Mouse (Mus musculus) forebrain, embryonic 14.5 days (tissue): ENCODE data around the gene Ambra1. TPM values are rescaled to one million over a fixed set of nuclear protein-coding genes. Genes with fewer than 3 reads are reported as not detected.
A peak's percentile ranks its signal among the peaks of the same experiment; 100 is the strongest.

Source experiments
- ATAC-seq: fragments of 200-750 bp; cut with Nextera tagmentation; 2 replicates; pipeline ENCODE4 v1.8.0; 2017; ENCODE audit warnings: mild to moderate bottlenecking, moderate library complexity
- DNase-seq: peaks from one replicate; pipeline ENCODE4 v3.0.0-alpha.2; 2015; ENCODE audit warnings: low spot score
- H3K27ac ChIP-seq: fragments of 300-500 bp; sonication (generic); 2 replicates; pipeline ENCODE4 v1.5.1; 2014; ENCODE audit warnings: low read depth, mild to moderate bottlenecking, control low read depth, low read length, moderate library complexity
- H3K27me3 ChIP-seq: fragments of 300-500 bp; sonication (generic); replicated peaks from 2 replicates; pipeline ENCODE4 v1.6.1; 2014; ENCODE audit warnings: low read length, control low read depth, mixed read lengths; ENCODE audit not compliant: control insufficient read depth, insufficient read depth
- H3K36me3 ChIP-seq: fragments of 300-500 bp; sonication (generic); 2 replicates; pipeline ENCODE4 v1.6.1; 2014; ENCODE audit warnings: low read length, control low read depth; ENCODE audit not compliant: control insufficient read depth, insufficient read depth
- H3K4me1 ChIP-seq: fragments of 300-500 bp; sonication (generic); 2 replicates; pipeline ENCODE4 v1.6.1; 2014; ENCODE audit warnings: antibody characterized with exemption, low read length, control low read depth; ENCODE audit not compliant: control insufficient read depth, insufficient read depth
- H3K4me2 ChIP-seq: fragments of 300-500 bp; sonication (generic); 2 replicates; pipeline ENCODE4 v1.6.1; 2014; ENCODE audit warnings: mild to moderate bottlenecking, control low read depth, low read length
- H3K4me3 ChIP-seq: fragments of 300-500 bp; sonication (generic); 2 replicates; pipeline ENCODE4 v1.5.1; 2014; ENCODE audit warnings: low read depth, low read length, control low read depth
- H3K9ac ChIP-seq: fragments of 300-500 bp; sonication (generic); 2 replicates; pipeline ENCODE4 v1.6.1; 2014; ENCODE audit warnings: mild to moderate bottlenecking, low read length, control low read depth, moderate library complexity
- H3K9me3 ChIP-seq: fragments of 300-500 bp; sonication (generic); replicated peaks from 2 replicates; pipeline ENCODE4 v1.6.1; 2016; ENCODE audit warnings: low read length, control low read depth, mixed read lengths; ENCODE audit not compliant: control insufficient read depth
- WGBS: fragments of 180-500 bp; shearing (Covaris S2); extraction: QIAGEN DNeasy Blood & Tissue Kit; methylation state at CpG from one replicate; pipeline ENCODE4 v1.1.7; 2014; 5-methylcytosine and 5-hydroxymethylcytosine counted together
- polyA plus RNA-seq: library from polyadenylated mRNA; unstranded; fragments of >200 nt; fragmentation: Nextera tagmentation; extraction: Ambion mirVana; gene quantifications from 2 replicates; pipeline ENCODE4 v1.2.1, GENCODE M21; 2014

Gene Ambra1
- polyA plus RNA-seq, 1 experiment from 2014 or later, result 14.8 TPM

DNA sequence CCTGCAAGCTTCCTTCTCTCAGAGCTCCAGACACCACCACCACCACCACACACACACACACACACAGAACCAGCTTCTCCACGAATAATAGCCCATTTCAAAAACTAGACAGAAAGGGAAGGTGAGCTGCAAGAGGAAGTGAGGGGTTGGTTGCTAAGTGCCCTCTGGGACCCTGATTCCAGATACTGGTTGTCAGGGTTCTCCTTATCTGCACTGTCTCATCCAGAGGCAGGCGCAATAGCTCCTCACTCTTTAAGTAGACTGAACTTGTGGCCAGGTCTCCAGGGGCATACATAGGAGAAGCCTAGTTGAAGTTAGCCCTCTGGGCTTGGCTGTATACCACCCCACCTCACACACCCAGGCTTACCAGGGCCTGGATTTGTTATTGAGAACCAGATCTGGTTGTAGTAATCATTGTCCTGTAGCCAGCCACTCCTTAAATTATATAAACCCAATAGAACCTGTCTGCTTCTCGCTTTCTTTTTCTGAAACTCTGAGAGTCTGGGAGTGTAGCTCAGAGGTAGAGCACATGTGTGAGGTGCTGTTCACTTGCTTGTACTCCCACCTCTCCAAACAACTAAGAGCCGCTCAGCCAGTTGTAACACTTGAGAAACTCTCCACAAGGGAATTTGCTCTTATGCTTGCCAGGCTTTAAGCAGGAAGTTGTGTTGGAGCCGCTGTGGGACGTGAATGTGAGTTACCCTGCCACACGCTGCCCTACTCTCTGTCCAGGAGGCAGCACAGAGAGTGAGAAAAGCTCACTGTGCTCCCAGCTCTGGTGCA, 183.6 kb downstream of the Ambra1 start:
- Histone ChIP-seq H3K27me3 (no peaks in the 10 kb centered on the region), H3K27ac (no peak overlapping the region), H3K9me3 (no peaks in the 10 kb centered on the region), H3K9ac (no peak overlapping the region), H3K4me1 (no peaks in the 10 kb centered on the region), H3K36me3 (peaks cover 85% of the 10 kb centered on the region), H3K4me2 (no peak overlapping the region), H3K4me3 (no peak overlapping the region)
- no peak for ATAC-seq
- WGBS, result 83% methylated on average over 7 of the region's 7 CpGs
- DNase-seq, result no peak

DNA sequence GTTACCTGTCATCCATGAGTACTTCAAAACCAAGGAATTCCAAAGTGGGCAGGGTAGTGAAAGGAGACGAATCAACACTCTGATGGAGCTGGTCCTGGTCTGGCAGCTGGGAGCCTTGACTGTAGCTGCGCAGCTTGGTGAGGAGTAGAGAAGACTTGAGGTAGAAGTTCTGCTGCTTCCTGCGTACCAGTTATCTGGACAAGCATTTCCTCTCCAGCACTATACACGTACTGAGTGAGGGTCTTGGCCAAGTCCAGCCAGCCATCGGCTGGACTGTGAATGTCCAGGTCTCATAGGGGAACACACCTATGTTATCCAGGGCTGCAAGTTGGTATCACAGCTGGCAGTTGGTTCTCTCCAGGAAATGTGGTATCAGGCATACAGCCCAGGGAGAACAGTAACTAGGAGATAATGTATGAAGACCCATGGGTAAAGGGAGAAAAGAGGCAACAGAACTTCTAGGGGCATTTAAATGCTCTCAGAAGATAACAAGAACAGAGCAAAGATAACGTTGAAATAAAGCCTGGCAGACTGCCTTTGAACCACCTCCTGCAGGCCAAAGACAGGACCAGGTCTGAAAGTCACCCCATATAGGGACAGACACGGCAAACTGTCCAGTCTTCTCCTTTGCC, 186.5 kb downstream of the Ambra1 start:
- peaks cover 67% of the 10 kb centered on the region for H3K36me3 ChIP-seq
- H3K9me3 ChIP-seq, result no peaks in the 10 kb centered on the region
- no peak for DNase-seq
- no peak overlapping the region for H3K4me3 ChIP-seq
- ATAC-seq, result no peak
- H3K27ac ChIP-seq, result no peak overlapping the region
- H3K9ac ChIP-seq, result no peak overlapping the region
- peaks cover 3% of the 10 kb centered on the region; the same call in 1 of the 2 replicates for H3K4me1 ChIP-seq
- H3K4me2 ChIP-seq, result no peak overlapping the region
- 92% methylated on average over 7 of the region's 7 CpGs for WGBS
- peaks cover 12% of the 10 kb centered on the region for H3K27me3 ChIP-seq

DNA sequence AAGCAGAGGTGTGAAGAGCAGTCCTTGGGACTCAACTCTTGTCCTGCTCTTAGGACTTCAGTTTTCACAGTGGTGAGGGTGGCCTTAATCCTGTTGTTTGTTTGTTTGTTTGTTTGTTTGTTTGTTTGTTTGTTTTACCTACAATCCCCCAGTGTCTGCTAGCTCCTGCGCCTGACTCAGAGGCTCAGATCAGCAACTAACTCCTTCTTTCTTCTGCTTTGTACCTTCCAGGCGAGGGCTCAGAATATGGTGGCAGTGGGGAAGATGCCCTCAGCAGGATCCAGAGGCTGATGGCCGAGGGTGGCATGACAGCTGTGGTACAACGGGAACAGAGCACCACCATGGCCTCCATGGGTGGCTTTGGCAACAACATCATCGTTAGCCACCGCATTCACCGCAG, 187.2 kb downstream of the Ambra1 start:
- DNase-seq (no peak), ATAC-seq (no peak)
- H3K36me3 ChIP-seq, result peaks cover 61% of the 10 kb centered on the region
- H3K27me3 ChIP-seq, result peaks cover 13% of the 10 kb centered on the region
- 84% methylated on average over 7 of the region's 7 CpGs for WGBS
- H3K4me3 ChIP-seq, result no peak overlapping the region
- H3K27ac ChIP-seq, result no peak overlapping the region
- H3K9me3 ChIP-seq, result no peaks in the 10 kb centered on the region
- peaks cover 5% of the 10 kb centered on the region; the same call in 1 of the 2 replicates for H3K4me1 ChIP-seq
- no peak overlapping the region for H3K9ac ChIP-seq
- H3K4me2 ChIP-seq, result no peak overlapping the region

DNA sequence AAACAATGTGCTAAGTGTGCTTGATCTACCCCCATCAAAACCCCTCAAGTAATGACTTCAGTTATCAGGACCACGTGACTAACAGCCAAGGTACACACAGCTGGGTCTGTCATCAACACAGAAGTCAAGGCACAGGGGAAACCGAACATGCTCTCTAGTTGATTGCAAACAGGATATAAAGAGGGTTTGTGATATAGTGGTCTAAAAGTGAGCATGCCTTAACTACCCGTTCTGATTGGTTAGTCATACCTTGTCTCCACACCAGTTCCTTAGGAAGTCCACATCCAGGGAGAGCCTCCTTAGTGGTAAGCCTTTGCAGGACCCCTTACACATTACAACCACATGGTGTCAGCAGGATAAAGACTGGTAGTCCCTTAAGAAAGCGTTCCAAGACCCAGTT, 190.2 kb downstream of the Ambra1 start:
- Histone ChIP-seq H3K9me3 (no peaks in the 10 kb centered on the region), H3K9ac (no peak overlapping the region), H3K27me3 (peaks cover 38% of the 10 kb centered on the region), H3K4me2 (no peak overlapping the region), H3K36me3 (peaks cover 31% of the 10 kb centered on the region), H3K27ac (no peak overlapping the region), H3K4me3 (no peak overlapping the region), H3K4me1 (peaks cover 5% of the 10 kb centered on the region; the same call in 1 of the 2 replicates)
- no peak for ATAC-seq
- WGBS, result 81% methylated on average over 4 of the region's 4 CpGs
- no peak for DNase-seq

DNA sequence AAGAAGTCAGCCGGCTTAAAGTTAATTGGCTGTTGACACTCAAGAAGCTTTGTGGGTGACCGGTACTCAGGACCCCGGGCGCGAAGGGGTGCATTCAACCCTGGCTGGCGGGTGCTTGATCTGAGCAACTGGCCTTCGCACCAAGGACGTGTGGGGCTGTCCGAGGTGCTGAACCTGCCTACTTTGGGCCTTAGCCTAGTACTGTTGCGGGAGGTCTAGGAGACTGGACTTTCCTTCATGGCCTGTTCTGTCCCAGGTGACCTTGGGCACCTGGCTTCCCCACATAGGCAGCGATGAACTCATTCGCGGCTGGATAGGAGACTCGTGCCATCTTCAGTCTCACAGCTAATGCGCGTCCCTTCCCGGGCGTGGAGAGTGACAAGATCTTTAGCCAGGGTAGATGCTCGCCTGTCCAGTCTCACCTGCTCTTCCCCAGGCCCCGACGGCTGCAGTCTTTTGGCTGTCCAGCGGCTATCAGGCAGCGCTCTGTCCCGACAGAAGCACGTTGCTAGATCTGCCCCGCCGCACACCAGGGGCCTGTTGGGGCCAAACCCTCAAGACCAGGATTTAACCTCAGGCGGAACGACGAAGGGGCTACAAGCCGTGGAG, 191.4 kb downstream of the Ambra1 start:
- 5% methylated on average over 31 of the region's 31 CpGs for WGBS
- peaks cover 21% of the 10 kb centered on the region for H3K36me3 ChIP-seq
- no peaks in the 10 kb centered on the region for H3K9me3 ChIP-seq
- DNase-seq (no peak), ATAC-seq (peak; percentile 0; the same call in 1 of the 2 replicates)
- peak overlapping the region; percentile 58 for H3K4me3 ChIP-seq
- peaks cover 5% of the 10 kb centered on the region; the same call in 1 of the 2 replicates for H3K4me1 ChIP-seq
- peak overlapping the region; percentile 82 for H3K4me2 ChIP-seq
- H3K27ac ChIP-seq, result no peak overlapping the region
- H3K9ac ChIP-seq, result peak overlapping the region; percentile 58
- peaks cover 40% of the 10 kb centered on the region for H3K27me3 ChIP-seq

DNA sequence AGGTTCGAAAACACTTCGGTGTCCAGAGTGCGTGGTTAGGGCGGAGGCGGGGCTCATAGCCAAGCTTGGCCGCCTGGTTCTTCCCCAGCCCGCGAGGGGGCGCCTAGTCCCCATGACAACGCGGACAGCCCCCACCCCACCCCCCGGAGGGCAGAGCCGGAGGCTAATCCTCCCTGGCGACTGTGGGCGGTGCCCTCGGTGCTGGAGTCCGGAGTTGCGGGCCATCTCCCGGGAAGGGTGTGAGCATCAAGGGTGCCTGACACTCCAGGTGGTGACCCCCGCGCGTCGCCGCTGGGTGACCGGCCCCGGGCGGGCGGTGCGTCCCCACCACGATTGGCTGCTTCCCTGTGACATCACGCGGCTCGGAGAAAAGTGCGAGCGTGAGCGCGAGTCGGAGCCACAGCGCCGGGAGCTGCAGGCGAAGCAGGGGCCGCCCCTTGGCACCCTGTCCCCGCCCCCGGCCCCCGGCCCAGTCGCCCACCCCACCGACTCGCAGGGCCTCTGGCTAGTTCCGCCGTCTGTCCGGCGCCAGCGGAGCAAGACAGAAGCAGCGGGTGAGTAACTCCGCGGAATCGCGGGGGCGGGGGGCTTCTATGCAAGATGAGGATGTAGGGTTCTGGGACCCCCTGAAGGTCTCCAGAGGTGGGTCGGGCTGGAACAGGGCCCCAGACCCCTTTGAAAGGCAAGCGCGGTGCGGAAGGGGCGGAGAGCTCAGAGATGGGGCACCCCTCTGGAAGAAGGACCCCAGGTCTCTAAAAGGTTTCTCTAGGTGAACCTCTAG, 192.0 kb downstream of the Ambra1 start:
- peaks cover 40% of the 10 kb centered on the region for H3K27me3 ChIP-seq
- H3K4me3 ChIP-seq, result peak overlapping the region; percentile 58

DNA sequence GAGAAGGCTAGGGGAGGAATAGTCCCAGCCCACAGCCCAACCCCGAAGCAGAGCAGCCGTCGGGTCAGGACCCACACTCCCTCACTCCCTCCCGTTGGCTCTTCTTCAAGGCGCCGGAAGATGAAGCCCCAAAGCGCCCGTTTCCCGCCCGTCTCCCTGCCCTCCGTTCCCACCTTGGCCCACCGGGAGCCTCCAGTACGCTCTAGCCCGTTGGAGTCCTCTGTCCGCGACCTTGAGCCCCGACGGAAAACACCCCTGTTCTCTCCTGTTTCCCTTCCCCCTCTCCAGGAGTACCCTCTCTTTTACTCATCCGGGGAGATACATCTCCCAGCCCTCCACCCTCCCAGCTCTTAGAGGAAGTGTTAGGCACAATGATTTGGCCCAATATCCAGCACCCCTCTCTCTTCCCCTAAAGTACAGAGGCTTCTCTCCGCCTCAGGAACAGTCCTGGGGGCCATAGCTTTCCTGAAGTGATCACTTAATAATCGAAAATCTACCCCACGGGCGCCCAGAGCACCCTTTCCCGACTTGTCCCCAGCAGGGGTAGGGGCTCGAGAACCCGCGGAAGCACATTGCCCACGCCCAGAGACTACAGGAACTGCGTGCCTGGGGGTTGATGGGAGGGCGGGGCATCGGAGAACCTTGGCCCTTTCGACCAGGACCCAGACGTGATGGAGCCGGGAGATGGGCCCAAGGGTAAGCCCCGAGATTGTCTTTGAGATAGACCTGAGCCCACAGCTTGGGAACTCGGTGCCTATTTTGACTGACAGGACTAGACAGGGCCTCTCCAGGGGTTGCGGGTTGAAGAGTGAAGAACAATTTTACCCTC, 192.9 kb downstream of the Ambra1 start:
- H3K36me3 ChIP-seq, result peaks cover 7% of the 10 kb centered on the region

More for the DNA sequence above, 192.0 kb downstream of the Ambra1 start:
- Histone ChIP-seq H3K9ac (peak overlapping the region; percentile 58), H3K4me2 (peak overlapping the region; percentile 82), H3K27ac (no peak overlapping the region), H3K36me3 (peaks cover 15% of the 10 kb centered on the region), H3K4me1 (peaks cover 5% of the 10 kb centered on the region; the same call in 1 of the 2 replicates), H3K9me3 (no peaks in the 10 kb centered on the region)
- ATAC-seq, result peak; percentile 81
- WGBS, result under 1% methylated on average over 62 of the region's 64 CpGs
- peak; percentile 84 for DNase-seq

More for the DNA sequence above, 192.9 kb downstream of the Ambra1 start:
- peak overlapping the region; percentile 58 for H3K4me3 ChIP-seq
- H3K4me2 ChIP-seq, result peak overlapping the region; percentile 82
- peak overlapping the region; percentile 58 for H3K9ac ChIP-seq
- WGBS, result 2% methylated on average over 37 of the region's 37 CpGs
- H3K27me3 ChIP-seq, result peaks cover 40% of the 10 kb centered on the region
- no peak for DNase-seq
- peaks cover 5% of the 10 kb centered on the region; the same call in 1 of the 2 replicates for H3K4me1 ChIP-seq
- no peaks in the 10 kb centered on the region for H3K9me3 ChIP-seq
- H3K27ac ChIP-seq, result no peak overlapping the region
- no peak for ATAC-seq
